Mouse (Mus musculus) cerebellum, adult 2 months (tissue): ENCODE measurements at regions not wholly inside any gene's neighbourhood (a gene's known extent, or its start where the extent isn't known, plus 50 kb on each side); places are given as distances from the start of the nearest gene placed in this dataset.

Experiments
- CTCF ChIP-seq: fragments of 200-500 bp; IDR thresholded peaks from 2 replicates; pipeline ENCODE4 v1.5.1; 2011; ENCODE audit warnings: low read depth, mild to moderate bottlenecking, control low read depth, low read length, moderate library complexity, borderline replicate concordance; ENCODE audit not compliant: insufficient read depth
- POLR2A ChIP-seq: fragments of 200-500 bp; IDR thresholded peaks from 2 replicates; pipeline ENCODE4 v1.6.1; 2011; ENCODE audit warnings: low read length, control low read depth, borderline replicate concordance; ENCODE audit not compliant: insufficient read depth

DNA sequence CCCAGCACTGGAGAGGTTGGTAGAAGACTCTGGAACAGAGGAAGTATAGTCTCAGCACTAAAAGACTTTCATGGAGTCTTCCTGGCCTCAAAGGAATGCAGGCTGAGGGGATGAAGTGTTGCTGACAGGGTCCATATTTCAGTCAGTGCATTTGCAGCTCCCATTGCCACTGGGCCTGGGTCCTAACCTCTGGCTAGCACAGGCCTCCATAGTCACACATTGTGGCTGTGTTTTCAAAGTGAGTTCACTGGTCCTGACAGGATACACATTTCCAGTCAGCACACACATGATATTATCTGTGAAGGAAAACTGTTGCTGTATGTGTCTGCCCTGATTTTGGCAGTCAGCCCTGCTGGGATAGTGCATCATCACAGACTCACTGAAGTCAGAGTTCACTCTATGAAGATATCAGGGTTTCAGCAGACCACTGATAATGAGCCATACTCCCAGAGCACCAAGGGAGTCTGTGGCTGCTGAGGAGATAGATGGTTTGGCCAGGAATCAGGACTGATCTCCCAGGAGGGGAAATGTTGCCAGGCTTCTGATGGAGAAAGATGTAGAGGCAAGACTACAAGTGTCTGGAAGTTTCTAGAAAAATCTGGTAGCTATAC, 153.5 kb downstream of the Mylk4 start:
- TF ChIP-seq CTCF, result no peak
- TF ChIP-seq POLR2A, result no peak
